25 mouse cellular contexts compared by ENCODE assay signal in genomic region chr7:56239543-56239942, GRCm38 (mm10). TPM values are rescaled to one million over a fixed set of nuclear protein-coding genes. Genes with fewer than 3 reads are reported as not detected.
DNase-seq lines count a peak whose midpoint lies in the region; ATAC-seq lines count a peak whose summit lies in the region.
"Had no signal": no experiment of that assay in that cellular context is flagged by ENCODE, and none has a peak within 500 bp of the region (broad histone marks: within the 10 kb centered on the region; RNA-seq: fewer than 3 reads in every experiment).

Oca2 (plus strand) TSS chr7:56239760.

- 46% methylated on average over 3 of the region's 3 CpGs for WGBS in midbrain, embryonic 10.5 days
- WGBS in midbrain, embryonic 14.5 days, result 38% methylated on average over 3 of the region's 3 CpGs
- WGBS in heart, embryonic 12.5 days, result 48% methylated on average over 3 of the region's 3 CpGs

- no peak within 1 kb of the TSS for H3K4me2 ChIP-seq in midbrain, embryonic 14.5 days (ENCODE audit: low read length)
- no peak within 1 kb of the TSS for H3K4me2 ChIP-seq in heart, embryonic 12.5 days
- H3K4me2 ChIP-seq: embryonic facial prominence, embryonic 12.5 days; neural tube, embryonic 12.5 days; stomach, embryonic 15.5 days had no signal

- DNase-seq in embryo, embryonic 10 days (ENCODE audit: low spot score), result peak; percentile 16
- no peak for DNase-seq in embryo, embryonic 9.5 days (ENCODE audit: extremely low spot score)
- no peak for DNase-seq in midbrain, embryonic 10.5 days (ENCODE audit: low spot score)
- no peak for DNase-seq in midbrain, embryonic 14.5 days
- peak; percentile 14 for DNase-seq in ZHBTc4 (ENCODE audit: low read depth, low spot score)
- peak; percentile 18 for DNase-seq in retina, embryonic 14.5 days (ENCODE audit: low spot score)
- DNase-seq: cerebellum, adult 11 months; cerebellum, postnatal 14 days; gastrocnemius, postnatal 36 days; kidney, adult 11 months; kidney, postnatal 14 days; lung, adult 18-20 months; lung, postnatal 36 days; thymus, adult 18-20 months; thymus, postnatal 4 days had no signal

- H3K4me3 ChIP-seq in midbrain, embryonic 10.5 days, result no peak within 1 kb of the TSS
- no peak within 1 kb of the TSS for H3K4me3 ChIP-seq in midbrain, embryonic 14.5 days (replicated peaks; ENCODE audit: low read depth, low read length)
- H3K4me3 ChIP-seq in heart, embryonic 12.5 days, result no peak within 1 kb of the TSS
- H3K4me3 ChIP-seq: embryonic facial prominence, embryonic 12.5 days; limb, embryonic 10.5 days; neural tube, embryonic 12.5 days; stomach, embryonic 15.5 days had no signal

- H3K9me3 ChIP-seq in midbrain, embryonic 10.5 days (replicated peaks), result no peaks in the 10 kb centered on the region
- H3K9me3 ChIP-seq in midbrain, embryonic 14.5 days (ENCODE audit: control insufficient read depth, low read length), result no peaks in the 10 kb centered on the region
- no peaks in the 10 kb centered on the region for H3K9me3 ChIP-seq in heart, embryonic 12.5 days (replicated peaks)
- H3K9me3 ChIP-seq: embryonic facial prominence, embryonic 12.5 days; limb, embryonic 10.5 days; neural tube, embryonic 12.5 days; stomach, embryonic 15.5 days had no signal

- no peak within 1 kb of the TSS for H3K9ac ChIP-seq in midbrain, embryonic 14.5 days (replicated peaks; ENCODE audit: low read length)
- H3K9ac ChIP-seq in heart, embryonic 12.5 days, result no peak within 1 kb of the TSS
- H3K9ac ChIP-seq: embryonic facial prominence, embryonic 12.5 days; neural tube, embryonic 12.5 days; stomach, embryonic 15.5 days had no signal

- peak within 1 kb of the TSS; percentile 42; the same call in 1 of the 2 replicates for H3K27ac ChIP-seq in midbrain, embryonic 10.5 days (replicated peaks)
- no peak within 1 kb of the TSS for H3K27ac ChIP-seq in midbrain, embryonic 14.5 days (replicated peaks; ENCODE audit: low read depth, low read length)
- no peak within 1 kb of the TSS for H3K27ac ChIP-seq in heart, embryonic 12.5 days (ENCODE audit: poor library complexity, severe bottlenecking)
- H3K27ac ChIP-seq: embryonic facial prominence, embryonic 12.5 days; limb, embryonic 10.5 days; neural tube, embryonic 12.5 days; stomach, embryonic 15.5 days had no signal

- peaks cover 46% of the 10 kb centered on the region for H3K4me1 ChIP-seq in midbrain, embryonic 10.5 days
- H3K4me1 ChIP-seq in midbrain, embryonic 14.5 days (ENCODE audit: control insufficient read depth, insufficient read depth, low read length), result 0 out of 2 replicates have a peak, but pooled peaks cover 6% of the 10 kb centered on the region
- peaks cover 9% of the 10 kb centered on the region; the same call in 1 of the 2 replicates for H3K4me1 ChIP-seq in heart, embryonic 12.5 days (replicated peaks)
- H3K4me1 ChIP-seq: embryonic facial prominence, embryonic 12.5 days; limb, embryonic 10.5 days; neural tube, embryonic 12.5 days; stomach, embryonic 15.5 days had no signal

- no peaks in the 10 kb centered on the region for H3K36me3 ChIP-seq in midbrain, embryonic 10.5 days
- H3K36me3 ChIP-seq in midbrain, embryonic 14.5 days (ENCODE audit: control insufficient read depth, insufficient read depth, low read length), result no peaks in the 10 kb centered on the region
- no peaks in the 10 kb centered on the region for H3K36me3 ChIP-seq in heart, embryonic 12.5 days
- H3K36me3 ChIP-seq: embryonic facial prominence, embryonic 12.5 days; limb, embryonic 10.5 days; neural tube, embryonic 12.5 days; stomach, embryonic 15.5 days had no signal

- no peaks in the 10 kb centered on the region for H3K27me3 ChIP-seq in midbrain, embryonic 10.5 days (ENCODE audit: low read depth, poor library complexity, severe bottlenecking)
- no peaks in the 10 kb centered on the region for H3K27me3 ChIP-seq in midbrain, embryonic 14.5 days (ENCODE audit: control insufficient read depth, insufficient read depth, low read length)
- H3K27me3 ChIP-seq in heart, embryonic 12.5 days (replicated peaks), result no peaks in the 10 kb centered on the region
- H3K27me3 ChIP-seq: CH12.LX; embryonic facial prominence, embryonic 12.5 days; neural tube, embryonic 12.5 days; stomach, embryonic 15.5 days had no signal

- ATAC-seq in midbrain, embryonic 14.5 days (ENCODE audit: low FRiP score, low TSS enrichment), result no peak
- ATAC-seq in heart, embryonic 12.5 days (ENCODE audit: insufficient number of reproducible peaks, low FRiP score), result no peak
- ATAC-seq in frontal cortex, adult (ENCODE audit: low TSS enrichment), result no peak
- ATAC-seq: forebrain, embryonic 16.5 days had no signal

RNA-seq across cellular contexts. Expression of gene Oca2, which starts in this region (rescaled TPM):
- 0.24 and 0.73 TPM in 2 replicates for polyA plus RNA-seq in midbrain, embryonic 10.5 days (2016; fragmentation: Nextera tagmentation; extraction: Ambion mirVana)
- polyA plus RNA-seq in midbrain, embryonic 14.5 days (2014; fragmentation: Nextera tagmentation; extraction: Ambion mirVana), result 0.13 TPM in 1 of 2 replicates, not detected in the other
- polyA plus RNA-seq in heart, embryonic 12.5 days (2016; fragmentation: Nextera tagmentation; extraction: Ambion mirVana), result not detected in 2 replicates
- polyA plus RNA-seq: heart, postnatal 0 days; limb, embryonic 10.5 days; liver, adult 2 months had no signal

Comparison
In these comparisons a context has a peak if more than half of its experiments do, and no peak if none do; other contexts are left out.
1. DNase-seq: peak in embryo, embryonic 10 days (single experiment), ZHBTc4 (single experiment) and retina, embryonic 14.5 days (single experiment); none in embryo, embryonic 9.5 days (single experiment), midbrain, embryonic 10.5 days (single experiment) and midbrain, embryonic 14.5 days (single experiment).